Mouse (Mus musculus): ENCODE measurements around the gene Faf1. TPM values are rescaled to one million over a fixed set of nuclear protein-coding genes. Genes with fewer than 3 reads are reported as not detected.

The Faf1 gene
- polyA plus RNA-seq, 1 experiment from 2014 or later = 28.7 TPM

- no peaks in the 10 kb centered on the region for H3K9me3 ChIP-seq (ENCODE audit: control insufficient read depth, low read length)
- no peak overlapping the region for H3K4me3 ChIP-seq (ENCODE audit: low read depth, low read length)
- H3K27me3 ChIP-seq (replicated peaks; ENCODE audit: control insufficient read depth, insufficient read depth, low read length) = no peaks in the 10 kb centered on the region
- H3K36me3 ChIP-seq (ENCODE audit: control insufficient read depth, insufficient read depth, low read length) = no peaks in the 10 kb centered on the region; the same call in 1 of the 2 replicates
- no peaks in the 10 kb centered on the region for H3K4me1 ChIP-seq (replicated peaks; ENCODE audit: control insufficient read depth, insufficient read depth, low read length)
- WGBS = 72% methylated on average over 4 of the region's 4 CpGs
- ATAC-seq (replicated peaks; ENCODE audit: low FRiP score) (no peak), DNase-seq (ENCODE audit: low spot score) (no peak)
- no peak overlapping the region for H3K9ac ChIP-seq (ENCODE audit: low read depth, low read length)
- H3K4me2 ChIP-seq = no peak overlapping the region
- no peak overlapping the region for H3K27ac ChIP-seq (ENCODE audit: low read depth, low read length)
Observed at GRCm38 (mm10) chr4:109884333-109884732, 207.9 kb downstream of the Faf1 start.

GRCm38 (mm10) chr4:109887856-109888357 is 211.5 kb downstream of the Faf1 start:
- ATAC-seq (replicated peaks; ENCODE audit: low FRiP score) (no peak), DNase-seq (ENCODE audit: low spot score) (no peak)
- H3K36me3 ChIP-seq (ENCODE audit: control insufficient read depth, insufficient read depth, low read length) = peaks cover 4% of the 10 kb centered on the region; the same call in 1 of the 2 replicates
- no peak overlapping the region for H3K4me2 ChIP-seq
- no peaks in the 10 kb centered on the region for H3K9me3 ChIP-seq (ENCODE audit: control insufficient read depth, low read length)
- WGBS = 76% methylated on average over 6 of the region's 6 CpGs
- no peaks in the 10 kb centered on the region for H3K27me3 ChIP-seq (replicated peaks; ENCODE audit: control insufficient read depth, insufficient read depth, low read length)
- no peaks in the 10 kb centered on the region for H3K4me1 ChIP-seq (replicated peaks; ENCODE audit: control insufficient read depth, insufficient read depth, low read length)
- H3K4me3 ChIP-seq (ENCODE audit: low read depth, low read length) = no peak overlapping the region
- H3K27ac ChIP-seq (ENCODE audit: low read depth, low read length) = no peak overlapping the region
- no peak overlapping the region for H3K9ac ChIP-seq (ENCODE audit: low read depth, low read length)

GRCm38 (mm10) chr4:109897810-109898566 is 221.6 kb downstream of the Faf1 start:
- 69% methylated on average over 6 of the region's 6 CpGs for WGBS
- H3K4me1 ChIP-seq (replicated peaks; ENCODE audit: control insufficient read depth, insufficient read depth, low read length) = no peaks in the 10 kb centered on the region

GRCm38 (mm10) chr4:109901076-109901475 is 224.7 kb downstream of the Faf1 start:
- 86% methylated on average over 2 of the region's 2 CpGs for WGBS
- H3K9ac ChIP-seq (ENCODE audit: low read depth, low read length) = no peak overlapping the region
- ATAC-seq (replicated peaks; ENCODE audit: low FRiP score) = no peak

More at GRCm38 (mm10) chr4:109897810-109898566, 221.6 kb downstream of the Faf1 start:
- Histone ChIP-seq H3K4me2 (no peak overlapping the region), H3K4me3 (ENCODE audit: low read depth, low read length) (no peak overlapping the region), H3K36me3 (ENCODE audit: control insufficient read depth, insufficient read depth, low read length) (no peaks in the 10 kb centered on the region), H3K27me3 (replicated peaks; ENCODE audit: control insufficient read depth, insufficient read depth, low read length) (no peaks in the 10 kb centered on the region), H3K27ac (ENCODE audit: low read depth, low read length) (peak overlapping the region; percentile 15; the same call in 1 of the 2 replicates), H3K9me3 (ENCODE audit: control insufficient read depth, low read length) (no peaks in the 10 kb centered on the region), H3K9ac (ENCODE audit: low read depth, low read length) (no peak overlapping the region)
- ATAC-seq (replicated peaks; ENCODE audit: low FRiP score) (peak; percentile 88), DNase-seq (ENCODE audit: low spot score) (no peak)

GRCm38 (mm10) chr4:109904487-109904886 is 228.1 kb downstream of the Faf1 start:
- no peak overlapping the region for H3K27ac ChIP-seq (ENCODE audit: low read depth, low read length)
- no peak overlapping the region for H3K4me3 ChIP-seq (ENCODE audit: low read depth, low read length)
- H3K4me2 ChIP-seq = no peak overlapping the region
- WGBS = 93% methylated on average over 3 of the region's 3 CpGs
- DNase-seq (ENCODE audit: low spot score) = no peak
- no peaks in the 10 kb centered on the region for H3K27me3 ChIP-seq (replicated peaks; ENCODE audit: control insufficient read depth, insufficient read depth, low read length)
- no peaks in the 10 kb centered on the region for H3K4me1 ChIP-seq (replicated peaks; ENCODE audit: control insufficient read depth, insufficient read depth, low read length)
- H3K9ac ChIP-seq (ENCODE audit: low read depth, low read length) = no peak overlapping the region
- no peaks in the 10 kb centered on the region for H3K9me3 ChIP-seq (ENCODE audit: control insufficient read depth, low read length)
- no peaks in the 10 kb centered on the region for H3K36me3 ChIP-seq (ENCODE audit: control insufficient read depth, insufficient read depth, low read length)
- no peak for ATAC-seq (replicated peaks; ENCODE audit: low FRiP score)

More at GRCm38 (mm10) chr4:109901076-109901475, 224.7 kb downstream of the Faf1 start:
- H3K27ac ChIP-seq (ENCODE audit: low read depth, low read length) = no peak overlapping the region
- DNase-seq (ENCODE audit: low spot score) = no peak
- no peak overlapping the region for H3K4me3 ChIP-seq (ENCODE audit: low read depth, low read length)
- no peaks in the 10 kb centered on the region for H3K36me3 ChIP-seq (ENCODE audit: control insufficient read depth, insufficient read depth, low read length)
- no peak overlapping the region for H3K4me2 ChIP-seq
- no peaks in the 10 kb centered on the region for H3K4me1 ChIP-seq (replicated peaks; ENCODE audit: control insufficient read depth, insufficient read depth, low read length)
- no peaks in the 10 kb centered on the region for H3K9me3 ChIP-seq (ENCODE audit: control insufficient read depth, low read length)
- H3K27me3 ChIP-seq (replicated peaks; ENCODE audit: control insufficient read depth, insufficient read depth, low read length) = no peaks in the 10 kb centered on the region

- H3K9me3 ChIP-seq (ENCODE audit: control insufficient read depth, low read length) = no peaks in the 10 kb centered on the region
- no peak overlapping the region for H3K4me3 ChIP-seq (ENCODE audit: low read depth, low read length)
- H3K27me3 ChIP-seq (replicated peaks; ENCODE audit: control insufficient read depth, insufficient read depth, low read length) = no peaks in the 10 kb centered on the region
- no peaks in the 10 kb centered on the region for H3K36me3 ChIP-seq (ENCODE audit: control insufficient read depth, insufficient read depth, low read length)
- WGBS = 97% methylated on average over 1 of the region's 1 CpGs
- no peak overlapping the region for H3K4me2 ChIP-seq
- ATAC-seq (replicated peaks; ENCODE audit: low FRiP score) (no peak), DNase-seq (ENCODE audit: low spot score) (no peak)
- no peak overlapping the region for H3K9ac ChIP-seq (ENCODE audit: low read depth, low read length)
- H3K4me1 ChIP-seq (replicated peaks; ENCODE audit: control insufficient read depth, insufficient read depth, low read length) = no peaks in the 10 kb centered on the region
- no peak overlapping the region for H3K27ac ChIP-seq (ENCODE audit: low read depth, low read length)
Observed at GRCm38 (mm10) chr4:109929058-109929457, 252.7 kb downstream of the Faf1 start.

GRCm38 (mm10) chr4:109930445-109930844 is 254.1 kb downstream of the Faf1 start:
- Histone ChIP-seq H3K9ac (ENCODE audit: low read depth, low read length) (no peak overlapping the region), H3K9me3 (ENCODE audit: control insufficient read depth, low read length) (no peaks in the 10 kb centered on the region), H3K4me2 (no peak overlapping the region), H3K4me1 (replicated peaks; ENCODE audit: control insufficient read depth, insufficient read depth, low read length) (no peaks in the 10 kb centered on the region), H3K27me3 (replicated peaks; ENCODE audit: control insufficient read depth, insufficient read depth, low read length) (no peaks in the 10 kb centered on the region), H3K4me3 (ENCODE audit: low read depth, low read length) (no peak overlapping the region), H3K36me3 (ENCODE audit: control insufficient read depth, insufficient read depth, low read length) (no peaks in the 10 kb centered on the region), H3K27ac (ENCODE audit: low read depth, low read length) (no peak overlapping the region)
- WGBS = 95% methylated on average over 1 of the region's 1 CpGs
- DNase-seq (ENCODE audit: low spot score) (no peak), ATAC-seq (replicated peaks; ENCODE audit: low FRiP score) (no peak)

- Histone ChIP-seq H3K36me3 (ENCODE audit: control insufficient read depth, insufficient read depth, low read length) (no peaks in the 10 kb centered on the region), H3K27me3 (replicated peaks; ENCODE audit: control insufficient read depth, insufficient read depth, low read length) (no peaks in the 10 kb centered on the region), H3K27ac (ENCODE audit: low read depth, low read length) (no peak overlapping the region), H3K9ac (ENCODE audit: low read depth, low read length) (no peak overlapping the region), H3K4me1 (replicated peaks; ENCODE audit: control insufficient read depth, insufficient read depth, low read length) (no peaks in the 10 kb centered on the region), H3K4me2 (no peak overlapping the region), H3K4me3 (ENCODE audit: low read depth, low read length) (no peak overlapping the region), H3K9me3 (ENCODE audit: control insufficient read depth, low read length) (no peaks in the 10 kb centered on the region)
- no peak for ATAC-seq (replicated peaks; ENCODE audit: low FRiP score)
- whole genome bisulfite sequencing = 89% methylated on average over 1 of the region's 1 CpGs
- no peak for DNase-seq (ENCODE audit: low spot score)
Observed at GRCm38 (mm10) chr4:109930935-109931334, 254.5 kb downstream of the Faf1 start.

GRCm38 (mm10) chr4:109936557-109936956 is 260.2 kb downstream of the Faf1 start:
- 82% methylated on average over 3 of the region's 3 CpGs for WGBS
- DNase-seq (ENCODE audit: low spot score) = no peak
- H3K36me3 ChIP-seq (ENCODE audit: control insufficient read depth, insufficient read depth, low read length) = no peaks in the 10 kb centered on the region
- no peaks in the 10 kb centered on the region for H3K27me3 ChIP-seq (replicated peaks; ENCODE audit: control insufficient read depth, insufficient read depth, low read length)
- no peak overlapping the region for H3K4me3 ChIP-seq (ENCODE audit: low read depth, low read length)
- no peak overlapping the region for H3K4me2 ChIP-seq
- H3K9ac ChIP-seq (ENCODE audit: low read depth, low read length) = no peak overlapping the region
- no peak overlapping the region for H3K27ac ChIP-seq (ENCODE audit: low read depth, low read length)
- H3K4me1 ChIP-seq (replicated peaks; ENCODE audit: control insufficient read depth, insufficient read depth, low read length) = no peaks in the 10 kb centered on the region
- H3K9me3 ChIP-seq (ENCODE audit: control insufficient read depth, low read length) = no peaks in the 10 kb centered on the region
- no peak for ATAC-seq (replicated peaks; ENCODE audit: low FRiP score)
